Mouse (Mus musculus) myocyte (in vitro differentiated cells): ENCODE results near the gene Abca5.

Source experiments
- CEBPB ChIP-seq: IDR thresholded peaks from 2 replicates; pipeline ENCODE4 v1.6.1; 2011; ENCODE audit warnings: mild to moderate bottlenecking, moderate library complexity; ENCODE audit not compliant: poor library complexity, insufficient read depth, severe bottlenecking
- MAX ChIP-seq: IDR thresholded peaks from one replicate; pipeline ENCODE4 v1.6.1; 2011; ENCODE audit warnings: low read depth, mild to moderate bottlenecking, control low read depth
- MYOG ChIP-seq, 3 experiments: IDR thresholded peaks; one replicate each; pipeline ENCODE4 v1.6.1; 2011; ENCODE audit warnings: control low read depth in 2 of 3, low read depth in 2 of 3, mild to moderate bottlenecking in 2 of 3; ENCODE audit not compliant: insufficient read length in 2 of 3, control insufficient read depth in 1 of 3, insufficient read depth in 1 of 3
- POLR2A ChIP-seq: IDR thresholded peaks from one replicate; pipeline ENCODE4 v1.6.1; 2011; ENCODE audit warnings: low read depth, mild to moderate bottlenecking, control low read depth, moderate library complexity; ENCODE audit not compliant: insufficient read length
- REST ChIP-seq: IDR thresholded peaks from one replicate; pipeline ENCODE4 v1.6.1; 2011; ENCODE audit warnings: mild to moderate bottlenecking, control low read depth, moderate library complexity; ENCODE audit not compliant: insufficient read depth, insufficient read length
- TCF12 ChIP-seq: IDR thresholded peaks from one replicate; pipeline ENCODE4 v1.6.1; 2011; ENCODE audit warnings: mild to moderate bottlenecking, control low read depth; ENCODE audit not compliant: poor library complexity, insufficient read depth, severe bottlenecking

DNA sequence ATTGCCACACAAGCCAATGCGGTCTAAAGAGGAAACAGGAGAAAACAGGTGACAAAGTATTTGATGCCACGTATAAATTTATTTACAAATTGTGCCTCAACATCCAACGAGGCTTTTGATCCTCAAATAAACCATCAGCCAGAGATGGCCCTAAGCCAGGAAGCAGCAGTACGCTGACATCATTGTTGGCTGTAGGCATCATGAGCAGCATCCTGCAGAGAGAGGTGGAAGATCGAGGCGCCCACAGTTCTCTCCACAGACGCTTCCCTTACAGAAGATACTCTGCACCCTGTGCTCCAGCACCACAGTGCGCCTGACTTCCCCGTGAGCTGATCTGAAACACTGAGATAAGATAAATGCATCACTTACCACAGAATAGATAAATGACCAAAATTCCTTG lies 49.8 kb downstream of the Abca5 start:
- TF ChIP-seq MYOG (IDR thresholded peaks at IDR 0.05; ENCODE audit: control insufficient read depth in 1 of 3, insufficient read depth in 1 of 3, insufficient read length in 2 of 3, low read depth in 2 of 3) (no peak), POLR2A (no peak), REST (no peak), MAX (no peak), CEBPB (no peak), TCF12 (no peak)
